Mouse (Mus musculus) mesoderm, embryonic 11.5 days (tissue): ENCODE measurements at regions not wholly inside any gene's neighbourhood (a gene's known extent, or its start where the extent isn't known, plus 50 kb on each side); places are given as distances from the start of the nearest gene placed in this dataset.

Experiments used
- DNase-seq: peaks from one replicate; pipeline ENCODE4 v3.0.0-alpha.2; 2012; ENCODE audit warnings: low read depth, low spot score

DNA sequence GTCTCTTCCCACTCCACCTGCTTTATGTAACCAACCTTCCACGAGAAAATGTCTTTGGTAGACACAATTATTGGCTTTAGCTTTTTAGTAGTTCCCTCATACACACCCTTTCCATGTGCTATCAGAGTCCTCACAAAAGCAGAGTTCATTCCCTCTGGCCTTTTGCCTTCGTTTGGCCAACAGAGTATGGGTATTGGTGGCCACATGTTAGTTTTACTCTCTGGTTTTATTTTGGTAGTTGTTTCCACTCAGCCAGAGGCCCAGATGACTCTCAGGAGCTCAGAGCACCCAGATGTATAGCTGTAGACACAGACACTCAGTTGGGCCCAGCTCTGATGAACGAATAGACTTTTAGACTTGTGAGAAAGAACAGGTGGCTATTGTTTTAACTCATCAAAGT lies 286.4 kb downstream of the Pten start:
- DNase-seq = no peak

- peak; percentile 61 for DNase-seq
Observed at GRCm38 (mm10) chr19:33048754-33049442, 291.6 kb downstream of the Pten start.

GRCm38 (mm10) chr19:33053199-33053867 lies 296.0 kb downstream of the Pten start:
- DNase-seq = no peak

DNA sequence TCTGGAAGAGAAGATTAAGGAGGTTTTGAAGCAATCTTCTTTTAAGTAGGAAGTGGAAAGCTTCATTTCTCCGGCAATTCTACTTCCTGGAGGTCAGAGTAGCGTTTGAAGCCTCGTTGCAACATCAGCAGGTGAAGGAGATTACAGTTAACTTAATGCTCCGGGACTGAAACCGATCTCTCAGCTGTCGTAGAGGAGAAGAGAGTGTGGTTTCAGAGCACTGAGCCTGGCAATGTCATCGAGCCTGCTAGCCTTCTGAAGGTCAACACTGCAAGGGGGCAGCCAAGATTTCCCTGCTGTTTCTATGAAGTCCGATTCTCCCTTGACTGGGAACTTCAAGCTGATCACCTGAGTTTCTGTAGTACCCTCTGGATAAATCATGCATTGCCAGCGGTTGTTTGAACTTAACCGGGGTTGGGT lies 299.1 kb downstream of the Pten start:
- no peak for DNase-seq

GRCm38 (mm10) chr19:33061006-33061405 lies 303.7 kb downstream of the Pten start:
- DNase-seq = no peak

- no peak for DNase-seq
Observed at GRCm38 (mm10) chr19:33062165-33063058, 305.1 kb downstream of the Pten start.

- no peak for DNase-seq
Observed at GRCm38 (mm10) chr19:33065274-33066200, 308.2 kb downstream of the Pten start.

DNA sequence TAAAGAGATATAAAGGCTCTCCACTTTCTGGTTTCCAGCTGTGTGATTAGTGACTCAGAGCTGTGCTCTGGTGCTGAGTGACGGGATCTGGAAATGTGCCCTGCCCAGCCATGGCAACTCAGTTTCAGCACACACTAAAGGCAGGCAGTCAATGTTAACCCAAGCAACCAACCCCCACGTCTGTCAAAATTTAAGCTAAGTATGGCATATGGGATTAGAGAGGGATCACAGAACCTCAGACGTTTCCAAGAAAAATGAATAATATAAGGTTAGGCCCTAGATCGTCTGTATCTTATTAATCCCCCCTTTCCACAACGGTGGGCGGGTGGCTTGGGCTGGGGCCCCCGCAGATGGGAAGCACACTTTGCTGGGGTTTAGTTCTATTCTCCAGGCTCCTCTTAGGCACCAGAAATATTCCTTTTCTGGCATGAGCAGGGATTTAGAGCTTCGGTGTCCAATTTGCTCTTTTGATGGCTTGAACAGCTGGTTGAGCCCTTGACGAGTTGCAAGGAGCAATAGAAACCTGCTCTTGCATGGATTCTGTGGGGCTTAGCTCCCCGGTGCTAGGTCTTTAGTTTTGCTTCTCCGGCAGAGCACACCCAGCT lies 311.2 kb downstream of the Pten start:
- peak; percentile 37 for DNase-seq

GRCm38 (mm10) chr19:33069761-33070160 lies 312.5 kb downstream of the Pten start:
- DNase-seq = no peak

- DNase-seq = no peak
Observed at GRCm38 (mm10) chr19:33072299-33072698, 315.0 kb downstream of the Pten start.

DNA sequence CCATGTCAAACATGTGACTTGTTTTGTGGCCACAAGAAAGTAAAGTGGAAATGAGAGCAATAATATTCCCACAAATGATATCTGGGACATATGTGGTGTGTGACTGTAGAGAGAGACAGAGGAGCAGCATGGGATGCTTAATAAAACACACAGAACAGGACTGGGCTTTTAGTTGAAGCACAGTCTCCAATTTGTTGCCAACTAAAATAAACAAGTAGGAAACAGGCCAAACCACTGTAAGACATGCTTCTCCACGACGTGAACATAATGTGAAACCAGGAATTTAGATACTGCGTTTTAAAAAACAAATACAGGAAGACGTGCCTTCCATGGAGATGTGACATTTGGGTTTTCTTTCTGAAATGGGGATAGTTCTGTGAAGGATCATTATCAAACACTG lies 317.2 kb downstream of the Rnls start:
- no peak for DNase-seq

- DNase-seq = no peak
Observed at GRCm38 (mm10) chr19:33078681-33079360, 313.3 kb downstream of the Rnls start.

GRCm38 (mm10) chr19:33079959-33080358 lies 312.1 kb downstream of the Rnls start:
- DNase-seq = no peak

- DNase-seq = no peak
Observed at GRCm38 (mm10) chr19:33081493-33081892, 310.6 kb downstream of the Rnls start.

GRCm38 (mm10) chr19:33083371-33083770 lies 308.7 kb downstream of the Rnls start:
- DNase-seq = no peak

DNA sequence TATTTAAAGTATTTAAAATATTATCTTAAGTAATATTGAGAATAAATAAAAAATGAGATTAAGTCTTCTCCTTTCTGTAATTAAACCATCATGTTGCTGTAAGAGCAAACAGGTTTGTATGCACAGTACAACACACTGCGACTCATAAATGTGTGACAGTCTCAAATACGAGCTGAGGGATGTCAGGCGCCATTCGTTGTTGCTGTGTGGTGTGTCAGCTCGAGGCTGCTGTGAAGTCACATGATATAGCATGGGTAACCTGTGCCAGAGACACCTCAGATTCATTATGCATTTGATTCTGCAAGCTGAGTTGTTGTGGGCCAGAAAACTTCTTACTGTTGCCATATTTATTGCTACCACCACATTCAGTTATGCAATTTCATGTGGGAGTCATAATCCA lies 307.4 kb downstream of the Rnls start:
- no peak for DNase-seq
